Comparison of ENCODE assay signal across 31 mouse cellular contexts in the genomic region with DNA sequence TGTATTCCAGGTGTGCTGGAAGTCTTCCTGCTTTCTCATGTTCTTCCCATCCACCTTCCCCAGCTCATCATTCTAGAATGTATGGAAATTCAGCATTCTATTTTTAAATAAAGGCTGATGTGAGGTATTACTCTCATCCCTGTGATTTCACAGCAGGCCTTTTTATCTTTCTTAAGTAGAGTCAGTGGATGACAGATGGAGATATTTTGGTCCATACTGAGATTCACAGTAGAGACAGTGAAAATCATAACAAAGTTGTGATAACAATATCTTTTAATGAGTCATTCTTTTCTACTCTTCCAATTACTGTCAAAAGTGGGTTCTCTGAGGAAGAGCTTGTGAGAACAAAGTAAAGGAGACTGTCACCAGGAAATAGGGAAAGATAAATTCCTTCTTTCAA.
"Had no signal": no experiment of that assay in that cellular context is flagged by ENCODE, and none has a peak within 500 bp of the region (broad histone marks: within the 10 kb centered on the region; RNA-seq: fewer than 3 reads in every experiment).

No protein-coding gene starts in this region.

- H3K27me3 ChIP-seq: limb, embryonic 12.5 days; limb, embryonic 13.5 days; limb, embryonic 15.5 days; liver, embryonic 12.5 days; liver, embryonic 13.5 days; liver, embryonic 15.5 days; lung, embryonic 15.5 days; megakaryocyte, embryonic 14.5 days; midbrain, embryonic 12.5 days; midbrain, embryonic 13.5 days; midbrain, embryonic 15.5 days had no signal

- H3K9ac ChIP-seq: limb, embryonic 12.5 days; limb, embryonic 13.5 days; limb, embryonic 15.5 days; liver, embryonic 12.5 days; liver, embryonic 13.5 days; liver, embryonic 14.5 days; liver, embryonic 15.5 days; liver, postnatal 0 days; lung, embryonic 14.5 days; lung, embryonic 15.5 days; midbrain, embryonic 12.5 days; midbrain, embryonic 13.5 days; midbrain, embryonic 15.5 days had no signal

- DNase-seq: left cerebral cortex, postnatal 4 days; liver; liver, embryonic 13.5 days; liver, postnatal 0 days; lung, adult 18-20 months; lung, embryonic 14.5 days; lung, postnatal 10 days; lung, postnatal 14 days; lung, postnatal 36 days; lung, postnatal 4 days; midbrain, embryonic 14.5 days had no signal

- H3K9me3 ChIP-seq: limb, embryonic 15.5 days; liver, embryonic 13.5 days; liver, embryonic 15.5 days; lung, embryonic 15.5 days; megakaryocyte, embryonic 14.5 days; midbrain, embryonic 15.5 days had no signal

- H3K4me3 ChIP-seq: left cerebral cortex, adult 2 months; limb, embryonic 10.5 days; limb, embryonic 12.5 days; limb, embryonic 13.5 days; limb, embryonic 15.5 days; liver, embryonic 12.5 days; liver, embryonic 13.5 days; liver, embryonic 15.5 days; lung, embryonic 15.5 days; megakaryocyte, embryonic 14.5 days; midbrain, embryonic 10.5 days; midbrain, embryonic 12.5 days; midbrain, embryonic 13.5 days; midbrain, embryonic 15.5 days; myocyte had no signal

- H3K27ac ChIP-seq: left cerebral cortex, adult 2 months; limb, embryonic 10.5 days; limb, embryonic 12.5 days; limb, embryonic 13.5 days; limb, embryonic 15.5 days; liver, embryonic 12.5 days; liver, embryonic 13.5 days; liver, embryonic 14.5 days; liver, embryonic 15.5 days; lung, embryonic 15.5 days; macrophage; midbrain, embryonic 10.5 days; midbrain, embryonic 12.5 days; midbrain, embryonic 13.5 days; midbrain, embryonic 15.5 days had no signal

- ATAC-seq: liver, embryonic 12.5 days; liver, postnatal 0 days; lung, postnatal 0 days; midbrain, embryonic 13.5 days; midbrain, embryonic 15.5 days; midbrain, embryonic 16.5 days had no signal

- H3K4me2 ChIP-seq: limb, embryonic 12.5 days; limb, embryonic 13.5 days; limb, embryonic 15.5 days; liver, embryonic 11.5 days; liver, embryonic 12.5 days; liver, embryonic 13.5 days; liver, embryonic 15.5 days; lung, embryonic 14.5 days; lung, embryonic 15.5 days; midbrain, embryonic 11.5 days; midbrain, embryonic 12.5 days; midbrain, embryonic 13.5 days; midbrain, embryonic 15.5 days had no signal

- H3K4me1 ChIP-seq: limb, embryonic 15.5 days; liver, embryonic 12.5 days; liver, embryonic 13.5 days; liver, embryonic 15.5 days; lung, embryonic 15.5 days; megakaryocyte, embryonic 14.5 days; midbrain, embryonic 10.5 days; midbrain, embryonic 12.5 days; midbrain, embryonic 13.5 days; midbrain, embryonic 15.5 days had no signal

- H3K36me3 ChIP-seq: limb, embryonic 10.5 days; limb, embryonic 12.5 days; limb, embryonic 13.5 days; limb, embryonic 15.5 days; liver, embryonic 12.5 days; liver, embryonic 13.5 days; liver, embryonic 15.5 days; lung, embryonic 15.5 days; midbrain, embryonic 10.5 days; midbrain, embryonic 12.5 days; midbrain, embryonic 13.5 days; midbrain, embryonic 15.5 days had no signal
